Mouse (Mus musculus) limb, embryonic 11.5 days (tissue): ENCODE measurements at regions not wholly inside any gene's neighbourhood (a gene's known extent, or its start where the extent isn't known, plus 50 kb on each side); places are given as distances from the start of the nearest gene placed in this dataset.

ENCODE experiments used
- ATAC-seq: fragments of 200-750 bp; cut with Nextera tagmentation; 2 replicates; pipeline ENCODE4 v1.8.0; 2017; ENCODE audit warnings: low read depth; ENCODE audit not compliant: insufficient number of reproducible peaks, low FRiP score, low TSS enrichment
- DNase-seq: peaks from one replicate; pipeline ENCODE4 v3.0.0-alpha.2; 2015; ENCODE audit warnings: low spot score
- H3K27ac ChIP-seq: fragments of 300-500 bp; sonication (generic); replicated peaks from 2 replicates; pipeline ENCODE4 v1.5.1; 2014; ENCODE audit warnings: low read depth, mild to moderate bottlenecking, low read length
- H3K27me3 ChIP-seq: fragments of 300-500 bp; sonication (generic); 2 replicates; pipeline ENCODE4 v1.6.1; 2014; ENCODE audit warnings: mild to moderate bottlenecking, low read length, mixed read lengths; ENCODE audit not compliant: control insufficient read depth, insufficient read depth
- H3K36me3 ChIP-seq: fragments of 300-500 bp; sonication (generic); 2 replicates; pipeline ENCODE4 v1.6.1; 2014; ENCODE audit warnings: mild to moderate bottlenecking, low read length, moderate library complexity, mixed read lengths; ENCODE audit not compliant: control insufficient read depth, insufficient read depth
- H3K4me1 ChIP-seq: fragments of 300-500 bp; sonication (generic); 2 replicates; pipeline ENCODE4 v1.6.1; 2014; ENCODE audit warnings: low read length, mixed read lengths; ENCODE audit not compliant: control insufficient read depth, insufficient read depth
- H3K4me2 ChIP-seq: fragments of 300-500 bp; sonication (generic); 2 replicates; pipeline ENCODE4 v1.6.1; 2014; ENCODE audit warnings: low read depth, mild to moderate bottlenecking, moderate library complexity; ENCODE audit not compliant: severe bottlenecking
- H3K4me3 ChIP-seq: fragments of 300-500 bp; sonication (generic); 2 replicates; pipeline ENCODE4 v1.5.1; 2014; ENCODE audit warnings: low read depth, low read length
- H3K9ac ChIP-seq: fragments of 300-500 bp; sonication (generic); 2 replicates; pipeline ENCODE4 v1.6.1; 2014; ENCODE audit warnings: mild to moderate bottlenecking, low read length
- H3K9me3 ChIP-seq: fragments of 300-500 bp; sonication (generic); 2 replicates; pipeline ENCODE4 v1.6.1; 2016; ENCODE audit warnings: low read length; ENCODE audit not compliant: control insufficient read depth
- WGBS: fragments of 180-500 bp; shearing (Covaris S2); extraction: QIAGEN DNeasy Blood & Tissue Kit; methylation state at CpG from one replicate; pipeline ENCODE4 v1.1.7; 2014; 5-methylcytosine and 5-hydroxymethylcytosine counted together

GRCm38 (mm10) chr4:90798637-90799036 is 580.0 kb downstream of the Zfp352 start:
- Histone ChIP-seq H3K4me3 (no peak overlapping the region), H3K9me3 (no peaks in the 10 kb centered on the region), H3K9ac (no peak overlapping the region), H3K36me3 (no peaks in the 10 kb centered on the region), H3K27me3 (no peaks in the 10 kb centered on the region), H3K27ac (no peak overlapping the region), H3K4me1 (no peaks in the 10 kb centered on the region), H3K4me2 (no peak overlapping the region)
- ATAC-seq (no peak), DNase-seq (no peak)
- WGBS: 84% methylated on average over 3 of the region's 3 CpGs

- Histone ChIP-seq H3K27ac (no peak overlapping the region), H3K4me2 (no peak overlapping the region), H3K4me1 (no peaks in the 10 kb centered on the region), H3K9me3 (no peaks in the 10 kb centered on the region), H3K4me3 (no peak overlapping the region), H3K27me3 (no peaks in the 10 kb centered on the region), H3K9ac (no peak overlapping the region), H3K36me3 (no peaks in the 10 kb centered on the region)
- ATAC-seq: no peak
- DNase-seq: no peak
- 73% methylated on average over 8 of the region's 8 CpGs for WGBS
These were observed 578.9 kb downstream of the Zfp352 start for GRCm38 (mm10) chr4:90797472-90797871.
